Mouse (Mus musculus): ENCODE measurements around the gene Zfand3.

- TF ChIP-seq CTCF (IDR thresholded peaks at IDR 0.05; ENCODE audit: insufficient read depth, low read depth, low read length): no peak
- TF ChIP-seq POLR2A (IDR thresholded peaks at IDR 0.05; ENCODE audit: insufficient read depth, low read depth, low read length): no peak
Observed at GRCm38 (mm10) chr17:30177435-30177834, 172.9 kb downstream of the Zfand3 start.

Data from olfactory bulb, adult 2 months (tissue).